Comparison of ENCODE assay signal across 15 mouse cellular contexts in the genomic region with DNA sequence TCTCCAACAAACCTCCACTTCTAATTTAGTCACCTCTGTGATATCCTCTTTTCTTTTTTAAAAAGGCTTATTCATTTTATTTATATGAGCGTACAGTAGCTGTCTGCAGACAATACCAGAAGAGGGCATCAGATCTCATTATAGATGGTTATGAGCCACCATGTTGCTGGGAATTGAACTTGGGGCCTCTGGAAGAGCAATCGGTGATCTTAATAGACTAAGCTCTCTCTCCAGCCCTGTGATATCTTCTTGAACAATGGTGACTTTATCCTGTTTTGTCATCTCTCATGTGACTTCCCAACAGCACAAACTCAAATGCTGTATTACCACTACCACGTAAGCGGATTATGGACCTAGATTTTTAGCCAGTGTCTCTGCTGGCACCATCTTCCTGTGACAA.
"Had no signal": no experiment of that assay in that cellular context is flagged by ENCODE, and none has a peak within 500 bp of the region (broad histone marks: within the 10 kb centered on the region; RNA-seq: fewer than 3 reads in every experiment).

No protein-coding gene starts in this region.

- H3K27ac ChIP-seq: neural tube, embryonic 15.5 days; stomach, embryonic 15.5 days; stomach, postnatal 0 days had no signal

- DNase-seq: retina, postnatal 1 day; right cerebral cortex, adult 18-20 months; right cerebral cortex, postnatal 14 days; right cerebral cortex, postnatal 25 days; right cerebral cortex, postnatal 4 days; spleen, adult 18-20 months; thymus, adult 18-20 months; thymus, adult 2 months; thymus, postnatal 14 days; thymus, postnatal 25 days; thymus, postnatal 36 days; thymus, postnatal 4 days had no signal

- H3K4me2 ChIP-seq: neural tube, embryonic 15.5 days; stomach, embryonic 15.5 days had no signal

- H3K27me3 ChIP-seq: stomach, embryonic 15.5 days had no signal

- H3K4me1 ChIP-seq: stomach, embryonic 15.5 days had no signal

- H3K36me3 ChIP-seq: neural tube, embryonic 15.5 days; stomach, embryonic 15.5 days had no signal

- H3K9ac ChIP-seq: neural tube, embryonic 15.5 days; stomach, embryonic 15.5 days had no signal

- H3K9me3 ChIP-seq: neural tube, embryonic 15.5 days; stomach, embryonic 15.5 days had no signal

- H3K4me3 ChIP-seq: neural tube, embryonic 15.5 days; stomach, embryonic 15.5 days had no signal
